Comparison of ENCODE assay signal across 23 mouse cellular contexts in genomic region chr3:58113941-58114340, GRCm38 (mm10).
DNase-seq lines count a peak whose midpoint lies in the region; ATAC-seq lines count a peak whose summit lies in the region.
"Had no signal": no experiment of that assay in that cellular context is flagged by ENCODE, and none has a peak within 500 bp of the region (broad histone marks: within the 10 kb centered on the region; RNA-seq: fewer than 3 reads in every experiment).

No protein-coding gene starts in this region.

- no peaks in the 10 kb centered on the region for H3K27me3 ChIP-seq in forebrain, embryonic 14.5 days (replicated peaks; ENCODE audit: control insufficient read depth, insufficient read depth, low read length)
- no peaks in the 10 kb centered on the region for H3K27me3 ChIP-seq in forebrain, embryonic 10.5 days (ENCODE audit: poor library complexity, severe bottlenecking)
- H3K27me3 ChIP-seq: embryonic facial prominence, embryonic 15.5 days; heart, embryonic 12.5 days; stomach, embryonic 15.5 days had no signal

- no peaks in the 10 kb centered on the region for H3K9me3 ChIP-seq in forebrain, embryonic 14.5 days (replicated peaks; ENCODE audit: control insufficient read depth, low read length)
- H3K9me3 ChIP-seq in forebrain, embryonic 10.5 days: no peaks in the 10 kb centered on the region
- H3K9me3 ChIP-seq: embryonic facial prominence, embryonic 15.5 days; heart, embryonic 12.5 days; hindbrain, embryonic 10.5 days; stomach, embryonic 15.5 days had no signal

- WGBS in forebrain, embryonic 14.5 days: 92% methylated on average over 7 of the region's 7 CpGs
- WGBS in forebrain, embryonic 10.5 days: 96% methylated on average over 7 of the region's 7 CpGs

- no peaks in the 10 kb centered on the region for H3K36me3 ChIP-seq in forebrain, embryonic 14.5 days (ENCODE audit: control insufficient read depth, insufficient read depth, low read length)
- no peaks in the 10 kb centered on the region for H3K36me3 ChIP-seq in forebrain, embryonic 10.5 days (replicated peaks)
- H3K36me3 ChIP-seq: embryonic facial prominence, embryonic 15.5 days; heart, embryonic 12.5 days; hindbrain, embryonic 10.5 days; stomach, embryonic 15.5 days had no signal

- ATAC-seq in forebrain, embryonic 14.5 days: 0 out of 2 replicates have a peak, but pooled peaks have one; percentile 33
- ATAC-seq: activated CD4-positive, CD25-positive, alpha-beta regulatory T cell, adult 4 months; hindbrain, embryonic 16.5 days; intestine, postnatal 0 days had no signal

- 0 out of 2 replicates have a peak, but pooled peaks cover 5% of the 10 kb centered on the region for H3K4me1 ChIP-seq in forebrain, embryonic 14.5 days (ENCODE audit: control insufficient read depth, insufficient read depth, low read length)
- H3K4me1 ChIP-seq in forebrain, embryonic 10.5 days: peaks cover 7% of the 10 kb centered on the region
- H3K4me1 ChIP-seq: embryonic facial prominence, embryonic 15.5 days; heart, embryonic 12.5 days had no signal

- peak; percentile 35 for DNase-seq in forebrain, embryonic 14.5 days (ENCODE audit: low spot score)
- DNase-seq in forebrain, embryonic 10.5 days (ENCODE audit: extremely low spot score, low spot score): no peak
- DNase-seq in layer of hippocampus, adult 11-12 months (ENCODE audit: low spot score): peak; percentile 76
- DNase-seq in layer of hippocampus, postnatal 10 days (ENCODE audit: low spot score in 2 of 2): no peak
- DNase-seq in right cerebral cortex, postnatal 10 days (ENCODE audit: low spot score in 2 of 2): peak; percentile 65 to 78
- no peak for DNase-seq in right cerebral cortex, postnatal 14 days
- DNase-seq in kidney, postnatal 36 days: no peak
- DNase-seq: adrenal gland, postnatal 10 days; cerebellum, adult 8-10 months; gastrocnemius, postnatal 25 days; heart, adult 18-20 months; heart, postnatal 10 days; kidney, postnatal 25 days; lung, postnatal 4 days; midbrain, embryonic 14.5 days; thymus, postnatal 25 days had no signal

- H3K4me2 ChIP-seq in forebrain, embryonic 14.5 days (ENCODE audit: low read length): no peak overlapping the region
- H3K4me2 ChIP-seq: embryonic facial prominence, embryonic 15.5 days; heart, embryonic 12.5 days; stomach, embryonic 15.5 days had no signal

- H3K9ac ChIP-seq in forebrain, embryonic 14.5 days (ENCODE audit: low read length): no peak overlapping the region
- H3K9ac ChIP-seq: embryonic facial prominence, embryonic 15.5 days; heart, embryonic 12.5 days; stomach, embryonic 15.5 days had no signal

- H3K27ac ChIP-seq in forebrain, embryonic 14.5 days (ENCODE audit: low read depth, low read length): no peak overlapping the region
- no peak overlapping the region for H3K27ac ChIP-seq in forebrain, embryonic 10.5 days
- H3K27ac ChIP-seq: embryonic facial prominence, embryonic 15.5 days; hindbrain, embryonic 10.5 days; stomach, embryonic 15.5 days had no signal

- no peak overlapping the region for H3K4me3 ChIP-seq in forebrain, embryonic 14.5 days (ENCODE audit: low read depth, low read length)
- no peak overlapping the region for H3K4me3 ChIP-seq in forebrain, embryonic 10.5 days
- H3K4me3 ChIP-seq: embryonic facial prominence, embryonic 15.5 days; heart, embryonic 12.5 days; hindbrain, embryonic 10.5 days; stomach, embryonic 15.5 days had no signal

Comparison
In these comparisons a context has a peak if more than half of its experiments do, and no peak if none do; other contexts are left out.
1. DNase-seq: peak in forebrain, embryonic 14.5 days (single experiment), layer of hippocampus, adult 11-12 months (single experiment) and right cerebral cortex, postnatal 10 days (2 of 2); none in forebrain, embryonic 10.5 days (single experiment), layer of hippocampus, postnatal 10 days (0 of 2), right cerebral cortex, postnatal 14 days (single experiment) and kidney, postnatal 36 days (0 of 2).